Mouse (Mus musculus): Measurements from ENCODE around the gene Cntrob.

Gene Cntrob

DNA sequence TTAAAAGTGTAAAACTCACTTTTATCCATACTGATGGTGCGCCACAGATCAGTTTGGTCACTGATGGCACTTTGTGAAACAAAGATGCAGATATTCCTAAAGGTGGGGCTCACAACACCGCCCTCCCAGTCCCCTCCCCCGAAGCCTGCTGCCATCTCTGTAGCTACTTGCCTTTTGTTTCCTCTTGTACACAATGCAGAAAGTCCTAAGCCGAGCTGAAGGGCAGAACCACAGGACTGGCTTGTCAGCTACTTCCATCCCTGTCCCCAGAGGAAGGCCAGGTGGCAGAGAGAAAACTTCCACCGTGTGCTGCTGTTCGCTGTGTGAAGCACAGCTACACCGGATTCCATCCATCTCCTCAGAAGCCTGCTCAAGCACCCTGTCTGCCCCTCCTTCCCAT is 25.3 kb downstream of the Cntrob start:
- peak; percentile 30 for DNase-seq (ENCODE audit: low read depth, low spot score)

DNA sequence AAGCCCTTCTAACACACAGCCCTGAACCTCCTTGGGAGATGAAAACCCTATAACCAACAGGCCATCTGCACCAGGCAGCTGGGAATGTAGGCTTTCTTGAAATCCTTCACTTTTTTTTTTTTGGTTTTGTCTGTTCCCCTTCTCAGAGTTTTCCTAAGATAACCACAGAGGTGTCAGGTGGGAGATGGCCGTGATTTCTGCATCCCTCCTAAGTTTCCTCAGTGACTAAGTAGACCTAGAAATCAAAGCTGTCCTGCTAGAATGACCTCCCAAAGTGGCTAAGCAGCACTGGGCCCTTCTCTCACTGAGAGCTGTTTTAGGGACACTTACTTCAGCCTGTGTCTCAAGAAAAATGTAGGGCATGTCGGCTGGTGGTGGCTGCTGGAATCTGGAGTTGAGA is 25.8 kb downstream of the Cntrob start:
- no peak for DNase-seq (ENCODE audit: low read depth, low spot score)

DNA sequence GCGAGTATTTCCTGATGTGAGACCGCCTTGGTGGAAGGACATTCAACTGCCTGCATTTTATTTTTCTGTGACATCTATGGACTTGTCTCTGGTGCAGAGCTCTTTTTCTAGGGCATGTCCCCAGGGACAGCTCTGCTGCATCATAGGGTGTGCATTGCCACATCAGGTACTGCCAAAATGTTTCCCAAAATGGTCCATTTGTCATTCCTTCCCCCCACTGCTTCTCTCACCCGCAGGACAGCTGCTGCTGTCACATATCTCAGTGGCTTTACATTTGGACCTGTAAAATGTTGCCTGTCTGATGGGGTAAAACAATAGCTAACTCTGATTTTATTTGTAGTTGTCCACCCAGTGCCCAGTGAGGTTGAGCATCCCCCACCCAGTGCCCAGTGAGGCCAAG is 28.3 kb downstream of the Cntrob start:
- DNase-seq (ENCODE audit: low read depth, low spot score) = no peak

DNA sequence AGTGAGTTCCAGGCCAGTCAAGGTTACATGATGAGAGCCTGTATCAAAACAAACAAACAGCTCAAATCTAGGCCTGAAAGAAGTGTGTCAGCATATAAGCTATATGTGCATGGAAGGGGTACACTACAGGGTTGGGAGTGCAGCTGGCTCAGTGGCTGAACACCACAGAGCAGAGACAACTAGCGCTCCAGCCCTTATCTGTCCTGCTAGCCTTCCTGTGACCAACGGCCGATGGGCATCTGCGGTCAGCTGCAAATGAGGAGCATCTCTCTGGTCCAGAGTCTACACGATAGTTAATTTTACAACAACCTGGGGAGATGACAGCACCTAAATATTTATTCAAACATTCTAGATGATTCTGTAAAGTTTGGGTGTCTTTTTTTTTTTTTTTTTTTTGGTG is 32.5 kb downstream of the Cntrob start:
- no peak for DNase-seq (ENCODE audit: low read depth, low spot score)

DNA sequence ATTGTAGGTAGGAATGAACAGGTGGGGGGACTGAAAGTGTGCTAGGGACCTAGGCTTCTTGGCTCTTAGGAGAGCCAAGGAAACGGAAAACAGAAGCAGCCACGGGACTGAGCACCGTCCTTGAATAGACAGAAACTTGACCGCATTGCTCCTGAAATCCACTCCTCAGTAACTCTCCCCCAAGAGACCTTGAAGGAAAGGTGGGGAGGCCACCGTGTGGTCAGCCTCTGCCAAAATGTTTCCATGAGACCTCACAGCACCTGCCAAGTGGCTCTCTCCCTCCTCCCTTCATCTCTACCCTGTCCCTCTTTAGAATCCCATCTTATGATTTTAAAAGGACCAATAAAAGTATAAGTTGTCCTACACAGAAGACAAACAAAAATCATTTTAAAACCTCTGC is 46.3 kb downstream of the Cntrob start:
- no peak for DNase-seq (ENCODE audit: low read depth, low spot score)

DNA sequence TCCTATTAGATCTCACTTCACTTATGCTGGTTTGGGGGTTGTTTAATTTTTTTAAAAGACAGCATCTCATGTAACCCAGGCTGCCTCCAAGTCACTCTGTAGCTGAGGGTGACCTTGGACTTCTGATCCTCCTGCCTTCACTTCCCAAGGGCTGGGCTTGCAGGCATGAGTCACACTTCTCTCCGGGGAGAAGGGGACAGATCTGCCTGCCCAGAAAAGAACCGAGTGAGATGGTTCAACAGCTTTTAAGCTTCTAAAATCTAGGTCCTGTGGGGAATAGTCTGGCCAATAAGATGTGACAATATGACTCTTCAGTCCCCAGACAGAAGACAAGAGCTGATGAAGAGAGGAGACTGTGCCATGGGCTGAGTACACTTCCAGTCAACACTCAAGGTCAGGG is 47.5 kb downstream of the Cntrob start:
- DNase-seq (ENCODE audit: low read depth, low spot score) = no peak

DNA sequence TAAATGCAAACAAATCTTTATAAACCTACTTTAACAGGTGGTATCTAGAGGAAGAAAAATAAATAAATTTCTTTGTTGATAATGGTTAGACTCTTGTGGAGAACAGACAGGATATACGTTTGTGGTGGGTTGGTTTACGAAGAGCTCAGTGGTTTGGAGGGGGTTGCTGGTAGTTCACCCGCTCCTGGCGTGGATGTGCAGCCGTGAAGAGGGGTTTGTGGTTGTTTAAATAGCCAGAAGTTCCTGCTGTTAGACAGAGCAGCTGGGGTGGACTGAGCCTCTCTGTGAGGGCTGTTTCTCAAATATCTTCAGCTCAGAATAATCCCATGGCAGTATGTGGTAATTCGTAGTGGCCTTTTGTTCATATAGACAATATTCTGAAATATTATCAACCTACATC is 47.9 kb downstream of the Cntrob start:
- DNase-seq (ENCODE audit: low read depth, low spot score) = no peak

DNA sequence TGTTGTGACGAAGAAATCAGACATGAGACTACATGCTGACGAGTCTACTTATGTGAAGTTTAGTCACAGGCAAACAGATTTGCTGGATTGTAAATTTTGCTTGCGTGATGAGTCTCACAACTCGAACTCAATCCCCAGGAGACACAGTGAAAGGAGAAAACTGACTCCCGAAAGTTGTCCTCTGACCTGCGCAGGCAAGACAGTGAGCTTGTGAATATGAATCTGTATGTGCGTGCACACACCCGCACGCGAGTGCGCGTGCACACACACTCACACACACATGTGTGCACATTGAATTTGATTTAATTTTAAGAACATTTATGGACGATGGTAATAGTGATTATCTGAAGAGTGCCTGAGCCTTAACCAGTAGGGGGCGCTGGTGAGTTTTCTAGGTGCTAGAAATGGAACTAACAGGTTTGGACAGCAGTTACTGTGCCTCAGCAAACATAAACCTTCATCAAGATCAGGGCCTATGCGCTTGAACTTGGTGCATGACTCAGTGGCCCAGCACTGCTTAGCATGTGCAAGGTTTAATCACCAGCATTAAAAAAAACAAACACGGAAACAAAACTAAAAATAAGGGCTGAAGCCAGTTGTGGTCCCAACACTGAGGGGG is 51.3 kb downstream of the Cntrob start:
- peak; percentile 83 for DNase-seq (ENCODE audit: low read depth, low spot score)

DNA sequence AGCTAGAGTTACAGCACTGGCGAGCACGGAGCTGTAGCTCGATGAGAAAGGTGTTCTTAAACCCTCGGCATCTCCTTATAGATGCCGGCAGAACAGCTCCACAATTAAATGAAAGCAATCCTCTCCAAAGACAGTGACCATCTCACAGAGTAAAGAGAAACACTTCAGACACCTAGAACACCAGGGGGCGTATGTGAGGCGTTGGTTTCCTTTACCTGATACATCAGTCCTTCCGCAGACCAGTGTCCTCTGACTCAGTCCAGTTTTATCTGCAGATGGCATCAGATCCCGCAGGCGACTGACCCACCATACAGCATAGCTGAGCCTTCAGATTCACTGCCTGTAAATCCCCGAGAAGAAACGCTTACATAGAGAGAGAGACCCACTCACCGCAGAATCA is 54.0 kb downstream of the Cntrob start:
- peak; percentile 64 for DNase-seq (ENCODE audit: low read depth, low spot score)

DNA sequence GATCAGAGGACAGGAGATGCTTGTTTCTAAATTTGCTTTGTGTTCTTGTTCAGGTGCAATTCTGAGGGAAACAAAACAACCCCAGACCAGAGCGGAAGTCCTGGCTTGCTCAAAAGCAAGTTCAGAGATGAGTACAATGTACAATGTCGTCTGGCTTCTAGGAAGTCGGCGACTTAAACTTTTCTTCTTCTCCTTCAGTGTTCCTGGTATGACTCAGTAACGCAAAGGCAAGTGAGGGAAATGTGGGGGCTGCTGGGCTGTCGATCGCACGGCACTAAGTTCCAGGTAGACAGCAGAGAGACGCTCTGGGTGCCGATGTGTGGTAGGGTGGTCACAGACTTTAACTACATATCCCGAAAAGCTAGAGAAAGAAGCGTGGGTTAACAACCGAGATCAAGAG is 55.5 kb downstream of the Cntrob start:
- no peak for DNase-seq (ENCODE audit: low read depth, low spot score)

DNA sequence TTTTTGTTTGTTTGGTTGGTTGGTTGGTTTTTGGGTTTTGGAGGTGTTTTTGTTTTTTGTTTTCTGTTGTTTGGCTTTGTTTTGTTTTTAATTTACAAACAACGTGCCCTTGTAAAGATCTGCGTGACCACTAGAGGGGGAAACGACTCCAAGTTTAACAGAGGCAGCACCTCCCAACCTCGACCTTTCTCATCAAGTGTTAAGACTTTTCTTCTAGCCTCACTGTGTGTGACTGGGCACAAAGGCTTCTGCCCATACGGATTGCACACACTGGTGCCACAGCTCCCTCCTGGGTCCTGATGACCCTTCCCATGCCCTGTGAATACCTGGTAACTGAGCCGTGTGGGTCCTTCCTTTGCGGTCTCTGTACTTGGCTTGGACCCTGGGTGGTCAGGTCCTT is 56.2 kb downstream of the Cntrob start:
- peak; percentile 76 for DNase-seq (ENCODE audit: low read depth, low spot score)

DNA sequence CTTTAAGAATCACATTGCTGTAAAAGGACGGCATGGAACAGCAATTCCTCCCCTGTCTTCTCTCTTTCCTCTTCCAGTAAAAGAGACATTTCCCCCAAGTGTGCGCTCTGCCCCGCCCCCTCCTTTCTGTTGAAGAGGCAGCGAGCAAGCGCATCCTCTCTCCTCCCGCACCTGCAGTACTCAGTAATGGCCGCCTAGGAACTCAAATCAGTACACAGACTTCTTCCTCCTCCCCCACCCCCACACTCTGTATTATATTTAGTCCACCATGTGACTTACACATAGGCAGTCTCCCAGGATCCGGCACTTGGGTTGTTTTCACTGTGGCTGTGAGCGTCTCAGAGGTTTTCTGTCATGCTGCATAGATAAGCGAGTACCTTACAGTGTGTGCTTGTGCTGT is 57.3 kb downstream of the Cntrob start:
- peak; percentile 39 for DNase-seq (ENCODE audit: low read depth, low spot score)

DNA sequence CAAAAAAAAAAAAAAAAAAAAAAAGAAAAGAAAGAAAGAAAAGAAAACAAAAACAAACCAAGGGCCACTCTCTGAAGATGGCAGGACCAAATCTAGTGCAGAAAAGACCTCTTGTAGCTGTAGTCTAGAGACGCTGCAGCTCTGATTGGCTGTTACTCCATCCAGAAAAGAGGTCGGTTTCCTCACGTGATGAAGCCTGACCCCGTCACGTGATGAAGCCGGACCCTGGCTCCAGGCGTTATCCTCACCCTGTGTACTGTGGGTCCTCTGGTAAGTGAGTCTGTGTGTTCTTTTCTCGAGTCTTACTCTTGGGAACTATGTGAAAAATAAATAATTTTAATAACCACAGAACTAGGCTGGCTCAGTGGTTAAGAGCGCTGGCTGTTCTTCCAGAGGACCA is 58.2 kb downstream of the Cntrob start:
- DNase-seq (ENCODE audit: low read depth, low spot score) = peak; percentile 48

DNA sequence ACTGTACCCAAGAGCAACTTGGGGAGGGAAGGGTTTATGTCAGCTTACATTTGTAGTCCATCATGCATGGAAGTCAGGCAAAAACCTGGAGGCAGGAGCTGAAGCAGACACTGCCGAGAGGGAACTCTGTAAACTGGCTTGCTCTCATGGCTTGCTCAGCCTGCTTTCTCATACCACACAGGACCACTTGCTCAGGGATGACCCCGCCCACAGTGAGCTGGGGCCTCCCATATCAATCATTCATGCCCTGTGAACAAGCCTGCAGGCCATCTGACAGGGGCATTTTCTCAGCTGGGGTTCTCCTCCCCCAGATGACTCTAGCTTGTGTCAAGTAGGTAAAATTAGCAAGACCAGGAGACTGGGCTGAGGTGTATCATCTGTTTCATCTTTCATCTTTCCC is 59.3 kb downstream of the Cntrob start:
- DNase-seq (ENCODE audit: low read depth, low spot score) = no peak

DNA sequence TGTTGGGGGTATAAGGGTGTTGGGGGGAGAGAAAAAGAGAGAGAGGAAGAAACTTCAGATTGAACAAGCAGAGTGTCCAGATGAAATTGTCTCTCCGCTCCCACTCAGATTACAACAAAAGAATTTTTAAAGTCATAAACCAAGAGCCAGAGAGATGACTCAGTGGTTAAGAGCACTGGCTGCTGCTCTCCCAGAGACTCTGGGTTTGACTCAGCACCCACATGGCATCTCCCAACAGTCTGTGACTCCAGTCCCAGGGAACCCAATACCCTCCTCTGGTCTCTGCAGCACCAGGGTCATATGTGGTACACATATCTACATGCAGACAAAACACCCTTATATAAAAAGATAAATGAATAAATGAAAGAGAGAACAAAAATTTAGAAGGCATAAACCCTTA is 63.5 kb downstream of the Cntrob start:
- no peak for DNase-seq (ENCODE audit: low read depth, low spot score)

DNA sequence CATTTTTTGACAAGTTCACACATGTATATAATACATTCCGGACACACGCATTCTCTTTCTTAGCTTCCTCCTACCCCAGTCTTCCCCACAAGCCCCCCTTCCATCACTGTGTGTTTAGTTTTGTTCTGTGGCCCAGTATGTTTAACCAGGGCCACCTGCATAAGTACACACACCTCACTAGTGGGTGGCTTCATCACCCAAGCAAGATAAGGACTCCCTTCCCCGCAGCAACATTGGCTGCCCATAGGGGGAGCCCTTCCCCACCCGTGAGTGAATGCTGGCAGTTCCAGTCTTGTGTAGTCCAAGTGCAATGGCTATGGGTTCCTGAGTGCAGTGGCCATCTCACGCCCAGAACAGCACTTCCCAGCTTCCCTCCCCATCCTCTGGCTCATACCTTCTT is 65.3 kb downstream of the Cntrob start:
- DNase-seq (ENCODE audit: low read depth, low spot score) = peak; percentile 84

DNA sequence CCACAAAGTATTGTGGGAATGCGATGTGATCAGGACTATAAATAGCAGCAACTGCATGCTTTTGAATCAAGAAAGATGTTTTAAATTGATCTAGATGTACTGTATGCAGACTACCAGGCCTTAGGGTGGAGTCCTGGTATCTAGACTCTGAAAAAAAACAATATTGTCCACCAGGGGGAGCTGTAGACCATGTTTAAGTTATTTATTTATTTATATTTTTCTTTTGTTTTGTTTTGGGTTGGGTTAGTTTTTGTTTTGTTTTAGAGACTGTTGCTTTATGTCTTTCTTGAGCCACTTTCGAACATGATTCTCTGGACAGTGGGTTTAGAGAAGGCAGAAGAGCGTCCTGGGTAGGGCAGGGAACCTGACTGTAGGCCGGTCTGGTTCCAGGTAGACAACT is 65.8 kb downstream of the Cntrob start:
- peak; percentile 58 for DNase-seq (ENCODE audit: low read depth, low spot score)

DNA sequence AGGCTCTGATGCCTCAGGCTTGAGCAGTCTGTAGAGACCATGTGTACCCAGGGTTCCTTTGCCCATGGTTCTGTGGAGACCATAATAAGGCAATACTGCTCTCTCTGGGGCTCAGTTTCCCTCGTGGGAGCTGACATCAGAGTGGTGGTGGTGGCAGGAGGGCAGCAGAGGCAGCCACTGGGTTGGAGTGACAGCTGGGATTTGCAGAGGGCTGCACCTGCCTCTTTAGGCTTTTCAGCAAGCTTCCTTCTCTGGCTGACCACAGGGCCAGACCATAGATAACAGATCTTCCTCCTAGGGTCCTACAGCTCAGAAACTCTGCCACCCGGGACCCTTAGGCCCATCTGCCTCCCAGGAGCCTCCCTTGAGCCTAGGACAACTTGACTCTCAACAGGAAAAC is 66.5 kb downstream of the Cntrob start:
- DNase-seq (ENCODE audit: low read depth, low spot score) = no peak

DNA sequence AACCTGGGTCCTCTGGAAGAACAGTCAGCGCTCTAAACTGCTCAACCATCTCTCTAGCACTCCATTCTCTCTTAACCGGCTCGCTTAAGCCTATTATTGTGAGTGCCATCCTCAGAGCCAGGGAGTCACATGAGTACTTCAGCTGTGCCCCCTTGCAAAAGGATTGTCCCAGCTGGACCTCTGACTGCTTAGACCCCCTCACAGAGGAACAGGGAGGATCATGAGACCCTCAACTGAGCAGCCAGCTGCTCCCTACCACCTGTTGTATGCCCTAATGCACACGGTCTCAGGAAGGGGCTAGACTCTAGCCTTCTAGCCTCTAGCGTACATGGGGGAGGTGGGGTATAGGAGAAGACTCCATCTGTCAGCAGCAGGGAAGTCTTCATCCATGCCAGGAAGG is 68.8 kb downstream of the Cntrob start:
- no peak for DNase-seq (ENCODE audit: low read depth, low spot score)

DNA sequence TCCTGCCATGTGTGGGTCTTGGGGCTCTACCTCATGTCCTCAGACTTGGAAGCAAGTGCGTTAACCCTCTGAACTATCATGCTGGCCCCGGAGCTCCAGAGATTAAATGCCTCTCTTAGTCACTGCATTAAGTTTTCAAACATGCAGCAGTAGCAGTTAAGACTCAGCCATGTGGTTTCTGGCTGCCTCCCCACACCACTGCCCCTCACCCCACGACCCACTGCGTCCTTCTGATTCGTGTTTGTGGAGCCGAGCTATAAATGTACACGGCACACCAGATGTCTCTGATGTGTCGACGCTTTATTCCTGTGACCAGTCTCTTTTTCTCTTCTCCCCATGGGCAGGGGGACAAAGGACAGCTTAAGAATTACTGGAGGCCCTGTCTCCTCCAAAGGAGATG is 70.4 kb downstream of the Cntrob start:
- DNase-seq (ENCODE audit: low read depth, low spot score) = no peak

DNA sequence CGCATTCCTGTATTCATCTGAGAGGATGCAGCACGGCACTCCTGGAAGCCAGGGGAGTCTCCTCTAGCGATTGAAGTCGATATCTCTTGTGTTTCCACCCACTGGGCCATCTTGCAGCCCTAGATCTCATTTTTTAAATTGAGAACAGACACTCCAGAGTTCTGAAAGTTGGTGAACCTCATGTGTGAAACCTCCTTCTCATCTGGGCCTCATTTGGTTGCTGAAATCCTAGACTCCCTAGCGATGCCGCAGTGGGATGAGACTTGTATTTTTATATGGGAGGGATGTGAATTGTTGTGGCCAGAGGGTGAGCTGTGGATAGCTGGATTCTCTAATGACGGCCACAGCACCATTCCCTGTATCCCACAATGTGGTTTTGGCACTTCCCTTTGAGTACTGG is 71.6 kb downstream of the Cntrob start:
- DNase-seq (ENCODE audit: low read depth, low spot score) = no peak

DNA sequence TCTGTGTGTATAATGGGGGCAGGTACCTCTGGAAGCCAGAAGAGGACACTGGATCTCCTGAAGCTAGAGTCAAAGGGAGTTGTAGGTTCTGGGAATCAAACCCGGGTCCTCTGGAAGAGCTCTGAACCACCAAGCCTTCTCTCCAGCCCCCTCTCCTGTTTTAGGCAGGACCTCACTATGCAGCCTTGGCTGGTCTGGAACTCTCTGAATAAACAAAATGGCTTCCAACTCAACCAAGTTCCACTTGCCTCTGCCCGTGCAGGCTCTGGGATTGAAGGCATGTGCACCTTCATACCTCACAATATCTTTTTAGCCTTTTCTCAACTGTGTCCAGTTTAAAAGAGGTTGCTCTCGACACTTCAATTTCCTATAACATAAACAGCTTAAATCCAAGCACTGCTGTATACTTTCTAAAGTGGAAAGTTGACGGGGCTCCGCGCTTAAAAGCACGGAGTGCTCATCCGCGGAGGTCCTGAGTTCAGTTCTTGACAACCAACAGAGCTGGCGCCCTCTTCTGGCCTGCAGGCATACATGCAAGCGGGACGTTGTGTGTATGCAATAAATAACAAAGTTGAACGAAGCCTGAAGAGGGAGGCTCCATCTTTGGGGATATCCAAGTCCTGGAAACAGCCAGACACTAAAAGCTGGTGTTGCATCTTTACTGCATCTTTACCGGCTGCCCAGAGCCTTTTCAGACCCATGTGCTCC is 72.3 kb downstream of the Cntrob start:
- peak; percentile 84 for DNase-seq (ENCODE audit: low read depth, low spot score)

DNA sequence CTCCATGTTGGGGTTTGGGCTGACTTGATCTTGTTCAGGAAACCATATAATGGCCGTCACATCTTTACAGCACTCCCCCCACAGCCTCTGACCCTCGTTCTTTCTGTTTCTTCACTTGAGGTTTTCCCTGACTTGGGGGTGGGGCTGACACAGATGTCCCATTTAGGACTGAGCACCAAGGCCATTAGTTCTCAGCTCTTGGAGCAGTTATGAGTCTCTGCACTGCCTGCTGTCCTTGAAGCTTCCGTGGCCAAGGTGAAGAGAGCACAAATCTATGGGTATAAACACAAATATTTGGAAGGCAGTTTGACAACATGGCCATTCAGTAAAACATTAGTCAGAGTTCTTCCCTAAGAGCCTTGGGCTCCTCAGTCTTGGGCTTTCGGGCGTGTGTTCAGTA is 73.5 kb downstream of the Cntrob start:
- DNase-seq (ENCODE audit: low read depth, low spot score) = no peak

Measured in R1 (cell line).